Comparison of ENCODE assay signal across 18 mouse cellular contexts in genomic region chr16:94175366-94175986, GRCm38 (mm10).
DNase-seq lines count a peak whose midpoint lies in the region; TF ChIP-seq lines count a peak whose summit lies in the region.
"Had no signal": no experiment of that assay in that cellular context is flagged by ENCODE, and none has a peak within 500 bp of the region (broad histone marks: within the 10 kb centered on the region; RNA-seq: fewer than 3 reads in every experiment).

No protein-coding gene starts in this region.

- TF ChIP-seq RAD21 in CH12.LX (IDR thresholded peaks at IDR 0.05; ENCODE audit: low read depth, low read length), result peak; percentile 33

- no peaks in the 10 kb centered on the region for H3K27me3 ChIP-seq in CH12.LX (replicated peaks)
- H3K27me3 ChIP-seq: Patski had no signal

- TF ChIP-seq POLR2A in CH12.LX (IDR thresholded peaks at IDR 0.05; ENCODE audit: low read depth, low read length), result no peak

- no peak overlapping the region for H3K4me3 ChIP-seq in CH12.LX (replicated peaks in 1 of 3; ENCODE audit: low read depth in 2 of 3, low read length in 2 of 3, poor library complexity in 1 of 3)

- H3K79me2 ChIP-seq in CH12.LX (replicated peaks; ENCODE audit: control insufficient read depth, extremely low read depth, insufficient read depth, poor library complexity, severe bottlenecking), result no peaks in the 10 kb centered on the region

- in situ Hi-C loops in CH12.LX (cut with MboI; ENCODE audit: low pct_ligation_motif_present, low pct_unique_long_range_greater_than_20kb, low sequenced_read_pairs), result loop anchor here (5.0 kb wide), 1 partner anchor 37 kb away; no protein-coding TSS in a partner anchor

- peaks cover 2 to 44% of the 10 kb centered on the region in 2 experiments; a peak in 2 of 4 replicates for H3K4me1 ChIP-seq in CH12.LX (ENCODE audit: control insufficient read depth in 1 of 2, insufficient read depth in 2 of 2)

- H3K9ac ChIP-seq in CH12.LX (ENCODE audit: insufficient read depth, low read depth), result no peak overlapping the region

- H3K4me2 ChIP-seq in CH12.LX (ENCODE audit: insufficient read depth, low read depth, poor library complexity, severe bottlenecking), result no peak overlapping the region

- DNase-seq in A20 (ENCODE audit: low read depth, low spot score) (peak; percentile 72), CH12.LX (ENCODE audit: extremely low read depth) (peak; percentile 70)
- no peak for DNase-seq in urinary bladder, adult 2 months (ENCODE audit: low spot score)
- no peak for DNase-seq in thymus, postnatal 0 days (ENCODE audit: low spot score)
- DNase-seq: adrenal gland, adult 2 months; adrenal gland, adult 8-10 months; adrenal gland, postnatal 10 days; adrenal gland, postnatal 14 days; adrenal gland, postnatal 25 days; adrenal gland, postnatal 36 days; B cell, adult 2 months; cerebellum, adult 11 months; cerebellum, adult 11-12 months; cerebellum, adult 18-20 months; cerebellum, adult 2 months; cerebellum, adult 8-10 months had no signal

- H3K9me3 ChIP-seq in CH12.LX (replicated peaks; ENCODE audit: low read length), result no peaks in the 10 kb centered on the region
- H3K9me3 ChIP-seq: G1E had no signal

- peaks cover 0 to 10% of the 10 kb centered on the region in 2 experiments for H3K36me3 ChIP-seq in CH12.LX (replicated peaks in 1 of 2; ENCODE audit: control insufficient read depth in 1 of 2, insufficient read depth in 1 of 2, low read length in 1 of 2)
- H3K36me3 ChIP-seq: G1E had no signal

- dilution Hi-C loops in CH12.LX (cut with MboI; ENCODE audit: extremely low pct_ligation_motif_present, extremely low pct_unique_long_range_greater_than_20kb, low sequenced_read_pairs), result no loop called here

- TF ChIP-seq CTCF in CH12.LX (conservative IDR thresholded peaks at IDR 0.05 in 1 of 2, IDR thresholded peaks at IDR 0.05 in 1 of 2; ENCODE audit: low read depth in 2 of 2, low read length in 2 of 2), result peak in 1 of 2 experiments; percentile 50; a peak in 2 of 4 replicates

- no peak overlapping the region for H3K27ac ChIP-seq in CH12.LX (ENCODE audit: insufficient read depth, low read depth)

- peak; percentile 84 for TF ChIP-seq EP300 in CH12.LX (IDR thresholded peaks at IDR 0.05; ENCODE audit: low read length)

TF ChIP-seq in CH12.LX, 34 proteins besides CTCF, POLR2A, EP300 and RAD21:
- no peak for TF ChIP-seq NRF1 (IDR thresholded peaks at IDR 0.05; ENCODE audit: low read depth, low read length)
- TF ChIP-seq MAFK (IDR thresholded peaks at IDR 0.05; ENCODE audit: insufficient replicate concordance, low read length), result no peak
- peak; percentile 52; the same call in 1 of the 2 replicates for TF ChIP-seq RCOR1 (conservative IDR thresholded peaks at IDR 0.05; ENCODE audit: low read depth, low read length)
- peak; percentile 77 for TF ChIP-seq ZNF384 (IDR thresholded peaks at IDR 0.05; ENCODE audit: low read depth, low read length)
- TF ChIP-seq MYC (IDR thresholded peaks at IDR 0.05; ENCODE audit: low read depth, low read length), result peak; percentile 65; the same call in 1 of the 2 replicates
- no peak for TF ChIP-seq CHD1 (IDR thresholded peaks at IDR 0.05; ENCODE audit: low read depth, low read length)
- no peak for TF ChIP-seq PAX5 (IDR thresholded peaks at IDR 0.05; ENCODE audit: low read length)
- peak; percentile 48; the same call in 1 of the 2 replicates for TF ChIP-seq BHLHE40 (IDR thresholded peaks at IDR 0.05; ENCODE audit: low read depth, low read length)
- TF ChIP-seq JUN (IDR thresholded peaks at IDR 0.05; ENCODE audit: insufficient read depth, low read depth, low read length), result no peak
- TF ChIP-seq CHD2 (IDR thresholded peaks at IDR 0.05; ENCODE audit: low read length), result 0 out of 2 replicates have a peak, but pooled peaks have one; percentile 15
- TF ChIP-seq ZMIZ1 (IDR thresholded peaks at IDR 0.05; ENCODE audit: low read depth, low read length), result no peak
- TF ChIP-seq MEF2A (IDR thresholded peaks at IDR 0.05; ENCODE audit: borderline replicate concordance, low read depth, low read length), result peak; percentile 15; the same call in 1 of the 2 replicates
- no peak for TF ChIP-seq ELF1 (IDR thresholded peaks at IDR 0.05; ENCODE audit: low read depth, low read length)
- TF ChIP-seq ETS1 (conservative IDR thresholded peaks at IDR 0.05; ENCODE audit: low read depth, low read length), result peak; percentile 28; the same call in 1 of the 2 replicates
- peak; percentile 47 for TF ChIP-seq SMC3 (IDR thresholded peaks at IDR 0.05; ENCODE audit: low read depth, low read length)
- TF ChIP-seq TCF12 (IDR thresholded peaks at IDR 0.05; ENCODE audit: low read depth, low read length), result peak; percentile 89
- TF ChIP-seq USF1 (IDR thresholded peaks at IDR 0.05; ENCODE audit: low read depth, low read length), result no peak
- TF ChIP-seq USF2 (conservative IDR thresholded peaks at IDR 0.05; ENCODE audit: low read depth, low read length), result no peak
- peak; percentile 48; the same call in 1 of the 2 replicates for TF ChIP-seq SIN3A (IDR thresholded peaks at IDR 0.05; ENCODE audit: low read length)
- peak; percentile 39 for TF ChIP-seq IRF4 (IDR thresholded peaks at IDR 0.05; ENCODE audit: low read depth, low read length)
- no peak for TF ChIP-seq KAT2A (IDR thresholded peaks at IDR 0.05; ENCODE audit: insufficient replicate concordance, low read length)
TF ChIP-seq in CH12.LX: peak in this region for 11.

Comparison
In these comparisons a context has a peak if more than half of its experiments do, and no peak if none do; other contexts are left out.
1. DNase-seq: peak in A20 (single experiment) and CH12.LX (single experiment); none in urinary bladder, adult 2 months (single experiment) and thymus, postnatal 0 days (single experiment).